Mouse (Mus musculus): Measurements from ENCODE around the gene Cwc15. TPM values are rescaled to one million over a fixed set of nuclear protein-coding genes. Genes with fewer than 3 reads are reported as not detected.

Gene Cwc15
- polyA plus RNA-seq, 1 experiment: 20.0 TPM

DNA sequence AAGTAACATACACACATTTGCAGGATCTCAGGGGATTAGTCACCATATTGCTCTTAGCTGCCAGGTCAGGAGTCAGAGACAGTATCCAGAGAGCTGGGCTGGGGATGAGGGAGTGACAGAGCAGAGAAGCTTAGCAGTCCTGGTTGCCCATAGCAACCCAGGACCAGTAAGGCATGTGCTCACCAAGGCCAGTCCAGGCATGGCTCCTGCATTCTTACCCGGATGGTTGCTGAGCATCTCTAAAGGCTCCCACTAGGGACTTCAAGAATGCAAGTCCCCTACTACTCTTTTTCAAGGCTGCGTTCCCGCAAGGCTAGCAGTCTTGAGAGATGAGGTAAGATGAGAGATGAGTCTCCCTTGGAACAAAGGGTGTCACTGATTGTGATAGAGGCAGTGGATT is 31.9 kb downstream of the Cwc15 start:
- H3K27ac ChIP-seq (ENCODE audit: insufficient read depth, low read depth, low read length): no peak overlapping the region
- no peaks in the 10 kb centered on the region for H3K27me3 ChIP-seq (replicated peaks; ENCODE audit: control insufficient read depth, insufficient read depth, low read length)
- H3K36me3 ChIP-seq (ENCODE audit: control insufficient read depth, insufficient read depth, low read length): no peaks in the 10 kb centered on the region
- H3K4me1 ChIP-seq (ENCODE audit: control insufficient read depth, insufficient read depth, low read length): no peaks in the 10 kb centered on the region
- no peak for DNase-seq
- no peak overlapping the region for H3K4me3 ChIP-seq (ENCODE audit: insufficient read depth, low read depth, low read length)
- WGBS: 71% methylated on average over 3 of the region's 3 CpGs
- TF ChIP-seq POLR2A (IDR thresholded peaks at IDR 0.05; ENCODE audit: low read depth, low read length) (no peak), CTCF (conservative IDR thresholded peaks at IDR 0.05; ENCODE audit: insufficient read depth, insufficient read length, low read depth, low read length) (no peak)

DNA sequence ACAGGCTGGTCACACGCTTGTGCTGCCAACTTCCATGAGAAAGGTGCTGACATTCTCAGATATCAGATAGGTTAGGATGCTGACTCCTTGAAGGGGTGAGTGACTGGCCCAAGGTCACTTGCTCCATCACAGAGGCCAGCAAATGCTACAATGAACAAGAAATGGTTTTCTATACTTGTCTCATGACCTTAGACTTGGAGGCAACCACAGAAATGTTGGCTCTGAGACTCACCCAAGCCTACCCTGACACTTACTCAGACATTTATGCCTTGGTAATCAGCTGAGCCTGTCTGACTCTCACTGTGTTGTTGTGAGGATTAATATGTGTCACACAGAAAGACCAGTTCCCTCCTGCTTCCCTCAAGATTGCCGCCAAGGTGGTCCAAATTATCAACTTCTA is 33.2 kb downstream of the Cwc15 start:
- no peak for DNase-seq
- H3K4me1 ChIP-seq (ENCODE audit: control insufficient read depth, insufficient read depth, low read length): no peaks in the 10 kb centered on the region
- no peaks in the 10 kb centered on the region for H3K27me3 ChIP-seq (replicated peaks; ENCODE audit: control insufficient read depth, insufficient read depth, low read length)
- H3K27ac ChIP-seq (ENCODE audit: insufficient read depth, low read depth, low read length): no peak overlapping the region
- TF ChIP-seq CTCF (conservative IDR thresholded peaks at IDR 0.05; ENCODE audit: insufficient read depth, insufficient read length, low read depth, low read length) (no peak), POLR2A (IDR thresholded peaks at IDR 0.05; ENCODE audit: low read depth, low read length) (no peak)
- H3K4me3 ChIP-seq (ENCODE audit: insufficient read depth, low read depth, low read length): no peak overlapping the region
- 85% methylated on average over 2 of the region's 2 CpGs for WGBS
- no peaks in the 10 kb centered on the region for H3K36me3 ChIP-seq (ENCODE audit: control insufficient read depth, insufficient read depth, low read length)

DNA sequence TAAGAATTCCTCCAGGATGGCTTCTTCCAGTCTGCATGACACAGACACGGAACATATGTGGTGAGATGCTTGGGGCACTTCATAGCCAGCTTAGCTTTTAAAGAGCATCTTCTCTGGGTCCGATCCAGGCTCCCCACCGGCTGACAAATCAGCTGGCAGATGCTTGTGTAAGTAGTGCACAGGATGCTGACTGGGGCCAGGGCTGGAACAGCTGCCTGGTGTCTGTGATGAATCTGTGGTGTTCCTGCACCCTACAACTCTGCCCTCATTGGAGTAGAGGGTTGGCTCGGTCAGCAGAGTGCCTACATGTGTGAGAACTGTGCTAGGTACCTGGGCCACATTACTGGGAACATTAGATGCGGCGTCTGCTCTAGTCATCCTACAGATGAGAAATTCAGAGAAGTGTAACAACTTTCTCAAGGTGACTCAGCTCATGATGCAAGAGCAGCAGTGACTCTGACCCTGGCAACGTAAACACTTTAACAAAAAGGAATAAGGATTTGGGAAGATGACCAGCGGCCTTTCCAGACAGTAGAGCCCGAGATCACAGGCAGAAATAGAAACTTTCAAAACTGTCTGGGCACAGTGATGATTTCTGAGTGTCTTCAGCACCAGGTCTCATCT is 34.5 kb downstream of the Cwc15 start:
- 86% methylated on average over 9 of the region's 9 CpGs for WGBS
- Histone ChIP-seq H3K36me3 (ENCODE audit: control insufficient read depth, insufficient read depth, low read length) (no peaks in the 10 kb centered on the region), H3K27me3 (replicated peaks; ENCODE audit: control insufficient read depth, insufficient read depth, low read length) (no peaks in the 10 kb centered on the region), H3K27ac (ENCODE audit: insufficient read depth, low read depth, low read length) (no peak overlapping the region), H3K4me3 (ENCODE audit: insufficient read depth, low read depth, low read length) (no peak overlapping the region), H3K4me1 (ENCODE audit: control insufficient read depth, insufficient read depth, low read length) (no peaks in the 10 kb centered on the region)
- TF ChIP-seq POLR2A (IDR thresholded peaks at IDR 0.05; ENCODE audit: low read depth, low read length) (no peak), CTCF (conservative IDR thresholded peaks at IDR 0.05; ENCODE audit: insufficient read depth, insufficient read length, low read depth, low read length) (no peak)
- DNase-seq: no peak

DNA sequence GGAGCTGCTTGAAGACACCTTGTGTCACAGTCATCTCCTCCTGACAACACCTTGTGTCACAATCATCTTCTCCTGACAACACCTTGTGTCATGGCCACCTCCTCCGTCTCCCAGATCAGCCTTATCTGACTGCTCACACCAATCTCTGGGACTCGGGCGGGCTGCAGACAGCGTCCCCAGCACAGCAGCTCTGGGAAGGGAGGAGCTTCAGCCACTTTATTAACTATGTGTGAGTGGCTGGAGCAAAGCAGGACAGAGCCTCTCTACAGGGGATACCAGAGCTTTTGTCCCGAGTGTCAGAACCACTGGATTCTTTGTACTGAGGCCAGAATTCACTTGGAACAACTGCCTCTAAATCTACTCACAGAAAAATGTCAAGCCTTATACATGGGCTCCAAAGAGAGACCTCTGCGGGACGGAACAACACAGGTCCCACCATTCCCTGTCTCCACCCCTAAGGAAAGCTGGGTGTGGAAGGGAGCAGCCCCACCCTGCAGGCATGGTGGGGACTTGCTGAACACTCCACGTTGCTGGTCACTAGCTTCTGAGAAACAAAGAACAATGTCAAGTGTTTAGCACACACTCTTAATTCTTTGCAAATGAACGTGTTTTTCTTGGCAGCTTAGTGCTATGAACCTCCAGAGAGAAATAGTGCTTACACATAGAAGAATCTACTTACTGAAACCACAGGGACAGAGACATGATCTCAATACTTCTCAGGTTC is 43.8 kb downstream of the Cwc15 start:
- TF ChIP-seq POLR2A (IDR thresholded peaks at IDR 0.05; ENCODE audit: low read depth, low read length) (no peak), CTCF (conservative IDR thresholded peaks at IDR 0.05; ENCODE audit: insufficient read depth, insufficient read length, low read depth, low read length) (no peak)
- no peak overlapping the region for H3K4me3 ChIP-seq (ENCODE audit: insufficient read depth, low read depth, low read length)
- WGBS: 67% methylated on average over 9 of the region's 9 CpGs
- no peaks in the 10 kb centered on the region for H3K4me1 ChIP-seq (ENCODE audit: control insufficient read depth, insufficient read depth, low read length)
- no peak overlapping the region for H3K27ac ChIP-seq (ENCODE audit: insufficient read depth, low read depth, low read length)
- DNase-seq: no peak
- no peaks in the 10 kb centered on the region for H3K36me3 ChIP-seq (ENCODE audit: control insufficient read depth, insufficient read depth, low read length)
- no peaks in the 10 kb centered on the region for H3K27me3 ChIP-seq (replicated peaks; ENCODE audit: control insufficient read depth, insufficient read depth, low read length)

DNA sequence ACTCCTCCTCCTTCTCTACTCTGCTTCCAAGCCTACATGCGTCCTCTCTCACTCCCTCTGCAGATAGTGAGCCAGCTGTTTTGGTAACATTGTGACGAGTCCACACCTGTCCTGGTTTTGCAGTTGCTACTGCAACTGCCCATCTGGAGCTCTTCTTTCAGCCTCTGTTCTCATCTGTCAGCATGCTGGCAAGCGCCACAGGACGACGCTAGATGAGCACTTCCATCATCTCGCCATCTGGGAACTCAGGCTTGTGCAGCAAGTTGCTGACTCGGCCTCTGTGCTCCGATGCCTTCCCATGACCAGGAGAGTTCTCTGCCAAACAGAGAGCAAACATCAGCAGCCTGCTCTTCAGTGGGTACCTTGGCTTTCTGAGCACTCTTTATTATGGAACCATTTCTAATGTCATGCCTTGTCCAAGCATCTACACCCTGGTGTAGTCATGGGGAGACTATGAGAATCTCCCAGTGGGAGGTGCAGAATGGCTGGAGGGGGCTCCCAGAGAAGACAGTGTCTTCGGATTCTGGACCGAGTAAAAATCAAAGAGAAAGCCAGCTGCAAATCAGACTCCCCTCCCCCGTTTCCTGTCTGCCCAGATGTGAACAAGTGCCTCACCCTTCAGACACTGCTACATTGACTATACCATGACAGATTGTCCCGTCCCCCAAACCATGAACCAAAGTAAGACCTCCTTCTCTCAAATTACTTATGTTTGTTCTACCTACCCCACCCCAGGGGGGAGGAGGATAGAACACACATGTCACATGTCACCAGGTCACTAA is 47.4 kb downstream of the Cwc15 start:
- no peak overlapping the region for H3K4me3 ChIP-seq (ENCODE audit: insufficient read depth, low read depth, low read length)
- WGBS: 58% methylated on average over 12 of the region's 12 CpGs

DNA sequence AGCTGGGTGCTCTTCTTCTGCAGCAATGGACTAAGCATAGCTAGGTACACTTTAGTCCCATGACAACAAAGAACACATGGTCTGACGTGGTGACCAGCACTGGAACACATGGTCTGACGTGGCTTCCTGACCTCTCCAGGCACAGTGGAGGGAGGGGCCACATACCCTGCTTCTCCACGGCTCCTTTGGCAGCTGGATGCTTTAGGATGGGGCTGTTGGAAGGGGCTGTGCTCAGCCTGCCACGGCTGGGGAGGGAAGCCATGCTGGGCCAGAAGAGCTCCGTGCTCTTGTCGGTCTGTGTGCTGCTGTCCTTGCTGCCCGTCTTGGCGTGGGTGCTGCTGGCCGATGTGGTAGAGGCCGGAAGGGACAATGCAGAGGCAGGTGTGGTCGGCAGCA is 47.9 kb downstream of the Cwc15 start:
- Histone ChIP-seq H3K27me3 (replicated peaks; ENCODE audit: control insufficient read depth, insufficient read depth, low read length) (no peaks in the 10 kb centered on the region), H3K4me1 (ENCODE audit: control insufficient read depth, insufficient read depth, low read length) (no peaks in the 10 kb centered on the region), H3K27ac (ENCODE audit: insufficient read depth, low read depth, low read length) (no peak overlapping the region), H3K36me3 (ENCODE audit: control insufficient read depth, insufficient read depth, low read length) (no peaks in the 10 kb centered on the region), H3K4me3 (ENCODE audit: insufficient read depth, low read depth, low read length) (no peak overlapping the region)
- WGBS: 68% methylated on average over 11 of the region's 11 CpGs
- DNase-seq: no peak
- TF ChIP-seq CTCF (conservative IDR thresholded peaks at IDR 0.05; ENCODE audit: insufficient read depth, insufficient read length, low read depth, low read length) (no peak), POLR2A (IDR thresholded peaks at IDR 0.05; ENCODE audit: low read depth, low read length) (no peak)

More for the DNA sequence above, 47.4 kb downstream of the Cwc15 start:
- H3K4me1 ChIP-seq (ENCODE audit: control insufficient read depth, insufficient read depth, low read length): no peaks in the 10 kb centered on the region
- H3K27ac ChIP-seq (ENCODE audit: insufficient read depth, low read depth, low read length): no peak overlapping the region
- TF ChIP-seq POLR2A (IDR thresholded peaks at IDR 0.05; ENCODE audit: low read depth, low read length) (no peak), CTCF (conservative IDR thresholded peaks at IDR 0.05; ENCODE audit: insufficient read depth, insufficient read length, low read depth, low read length) (no peak)
- no peaks in the 10 kb centered on the region for H3K27me3 ChIP-seq (replicated peaks; ENCODE audit: control insufficient read depth, insufficient read depth, low read length)
- no peaks in the 10 kb centered on the region for H3K36me3 ChIP-seq (ENCODE audit: control insufficient read depth, insufficient read depth, low read length)
- DNase-seq: no peak

DNA sequence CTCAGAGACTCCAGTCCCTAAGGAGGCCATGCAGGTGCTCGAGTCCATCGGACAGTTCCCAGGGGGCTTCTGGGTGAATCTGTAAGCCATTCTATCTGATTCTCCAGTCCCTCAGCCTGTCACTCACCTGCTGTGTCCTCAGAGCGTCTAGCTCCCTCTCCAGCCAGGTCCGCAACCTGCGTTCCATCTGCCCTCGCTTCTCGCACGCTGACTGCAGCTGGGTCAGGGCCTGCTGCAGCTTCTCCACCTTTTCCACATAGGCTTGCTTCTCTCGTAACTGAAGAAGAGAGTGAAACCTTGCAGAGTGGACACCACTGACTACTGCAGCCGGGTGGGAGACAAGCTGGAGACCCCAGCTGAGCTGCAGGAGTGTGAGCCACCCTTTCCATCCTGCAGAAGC is 57.9 kb downstream of the Cwc15 start:
- no peak for DNase-seq
- Histone ChIP-seq H3K36me3 (ENCODE audit: control insufficient read depth, insufficient read depth, low read length) (no peaks in the 10 kb centered on the region), H3K27me3 (replicated peaks; ENCODE audit: control insufficient read depth, insufficient read depth, low read length) (no peaks in the 10 kb centered on the region), H3K4me3 (ENCODE audit: insufficient read depth, low read depth, low read length) (no peak overlapping the region), H3K27ac (ENCODE audit: insufficient read depth, low read depth, low read length) (no peak overlapping the region), H3K4me1 (ENCODE audit: control insufficient read depth, insufficient read depth, low read length) (no peaks in the 10 kb centered on the region)
- TF ChIP-seq POLR2A (IDR thresholded peaks at IDR 0.05; ENCODE audit: low read depth, low read length) (no peak), CTCF (conservative IDR thresholded peaks at IDR 0.05; ENCODE audit: insufficient read depth, insufficient read length, low read depth, low read length) (no peak)
- 93% methylated on average over 10 of the region's 10 CpGs for WGBS

Data from kidney, adult 2 months (tissue).